Mouse (Mus musculus) heart, adult 9 months (tissue): ENCODE results near the gene Ebi3.
A peak's percentile ranks its signal among the peaks of the same experiment; 100 is the strongest.

ENCODE experiments used
- DNase-seq, 2 experiments: peaks; one replicate each; pipeline ENCODE4 v3.0.0; 2022; ENCODE audit warnings: low spot score in 2 of 2

Ebi3 gene

DNA sequence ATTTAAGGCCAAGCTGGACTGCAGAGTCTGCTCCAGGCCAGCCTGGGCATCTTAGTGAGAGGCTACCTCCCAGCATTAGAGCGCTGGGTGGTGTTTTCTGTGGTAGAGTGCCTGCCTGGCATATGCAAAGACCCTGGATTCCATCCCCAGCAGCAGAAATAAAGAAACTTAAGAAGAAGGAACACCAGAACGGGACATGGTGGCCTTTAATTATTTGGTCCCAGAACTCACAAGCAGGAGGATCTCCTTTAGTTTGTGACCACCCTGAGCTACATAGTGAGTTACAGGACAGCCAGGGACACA, 6.1 kb downstream of the Ebi3 start:
- DNase-seq: no peak

DNA sequence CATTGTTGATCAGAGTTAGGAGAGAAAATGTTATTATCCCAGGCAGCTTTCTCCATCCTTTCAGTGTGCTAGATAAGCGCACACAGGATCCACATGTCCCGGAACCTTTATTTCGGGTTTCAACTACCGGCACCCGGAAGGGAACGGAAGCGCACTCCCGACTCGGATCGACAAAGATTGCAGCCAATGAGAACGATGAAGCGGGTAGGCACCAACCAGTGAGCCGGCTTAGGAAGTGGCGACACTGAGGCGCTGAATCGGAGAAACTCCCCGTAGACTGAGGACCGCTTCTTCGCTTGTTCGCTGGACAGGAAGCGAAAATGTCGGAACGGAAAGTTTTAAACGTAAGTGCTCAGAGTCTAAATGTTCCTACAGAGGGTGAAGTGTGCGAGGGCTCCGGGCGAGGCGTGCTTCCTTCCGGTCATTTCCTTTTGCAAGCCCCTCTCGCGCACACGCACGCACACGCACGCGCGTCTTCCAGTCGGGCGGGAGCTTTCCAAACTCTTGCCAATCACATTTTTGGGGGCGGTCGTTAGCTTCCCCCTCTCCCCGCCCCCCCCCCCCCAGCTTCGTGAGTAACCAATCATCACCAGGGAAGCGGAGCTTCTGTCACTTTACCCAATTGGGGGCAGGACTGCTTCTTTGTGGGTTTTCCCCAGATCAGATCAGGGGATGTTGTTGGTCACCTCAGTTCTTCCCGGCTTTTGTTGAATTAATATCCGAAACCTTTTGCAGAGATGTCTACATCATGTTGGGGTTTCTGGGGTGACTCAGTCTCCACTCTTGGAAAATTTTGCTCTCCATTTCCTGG, 6.7 kb downstream of the Ebi3 start, which contains the start of gene Yju2:
Gene Yju2, plus strand, starts transcription at position 182 of the 811 bp plus-strand sequence.
- peak; percentile 96 for DNase-seq

DNA sequence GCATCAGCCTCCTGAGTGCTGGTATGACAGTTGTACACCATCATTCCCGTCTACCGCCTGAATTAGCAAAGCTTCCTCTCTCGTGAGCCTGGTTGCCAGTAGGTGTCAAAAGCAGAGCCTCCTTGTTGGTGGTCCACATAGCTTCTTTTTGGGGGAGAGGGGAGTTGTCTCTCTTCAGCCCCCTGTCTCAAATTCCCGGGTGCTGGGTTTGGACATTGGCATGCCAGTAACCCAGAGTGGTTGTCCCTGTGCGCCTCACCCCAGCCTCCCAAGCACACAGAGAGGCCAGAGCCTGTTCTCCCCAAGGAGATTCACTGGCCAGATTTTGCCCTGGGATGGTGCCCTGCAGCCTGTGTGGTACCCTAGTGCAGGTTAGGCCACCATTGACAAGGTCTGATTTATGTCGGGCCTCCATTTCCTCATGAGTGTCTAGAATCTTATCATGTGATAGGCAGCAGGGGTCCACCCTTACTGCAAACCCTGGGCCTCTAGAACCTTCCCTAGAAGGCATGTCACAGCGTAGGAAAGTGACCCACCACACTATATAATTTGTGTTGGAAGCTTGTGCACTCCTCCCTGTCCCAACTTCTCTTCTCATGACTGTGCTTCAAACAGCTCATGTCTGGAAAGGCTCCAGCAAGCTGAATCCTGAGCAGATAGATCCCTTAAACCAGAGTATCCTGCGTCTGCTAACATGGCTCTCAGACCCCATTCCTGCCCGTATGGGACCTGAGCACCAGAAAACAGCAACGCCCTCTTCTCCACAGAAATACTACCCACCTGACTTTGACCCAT, 7.7 kb downstream of the Ebi3 start:
- DNase-seq: no peak

DNA sequence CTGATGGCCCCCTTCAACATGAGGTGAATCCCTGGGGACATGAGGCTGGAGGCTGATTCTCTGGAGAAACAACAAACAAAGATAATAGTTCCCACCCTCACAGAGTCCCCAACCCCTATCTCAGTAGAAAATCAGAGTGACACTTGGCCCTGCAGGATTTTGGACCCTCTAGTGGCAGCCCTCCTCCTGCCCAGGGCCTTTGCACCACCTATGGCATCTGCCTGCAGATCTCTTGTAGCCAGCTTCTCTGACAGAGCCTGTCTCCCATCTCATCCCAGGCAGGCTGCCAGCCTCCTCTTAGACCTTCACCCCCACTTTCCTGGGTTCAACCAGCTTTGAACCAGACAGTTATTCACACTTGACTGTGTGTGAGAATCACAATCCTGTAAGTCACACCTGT, 8.4 kb downstream of the Ebi3 start:
- no peak for DNase-seq

DNA sequence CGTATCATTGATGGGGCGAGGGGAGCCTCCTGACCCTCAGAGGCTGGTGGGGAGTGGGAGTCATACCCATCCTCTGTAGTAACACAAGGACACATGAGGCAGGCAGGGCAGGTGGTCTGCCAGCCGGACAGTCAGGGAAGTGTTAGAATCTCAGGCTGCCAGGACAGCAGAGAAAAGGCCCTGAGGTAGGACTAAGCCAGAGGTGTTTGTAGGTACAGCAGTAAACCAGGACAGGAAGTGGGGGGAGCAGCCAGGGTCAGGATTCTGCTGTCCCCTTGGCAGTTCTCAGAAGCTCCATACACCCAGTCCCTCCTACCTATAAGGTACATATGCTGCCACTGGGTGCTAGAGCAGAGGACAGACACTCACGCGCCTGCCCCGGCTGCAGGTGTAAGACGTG, 9.2 kb downstream of the Ebi3 start:
- no peak for DNase-seq

DNA sequence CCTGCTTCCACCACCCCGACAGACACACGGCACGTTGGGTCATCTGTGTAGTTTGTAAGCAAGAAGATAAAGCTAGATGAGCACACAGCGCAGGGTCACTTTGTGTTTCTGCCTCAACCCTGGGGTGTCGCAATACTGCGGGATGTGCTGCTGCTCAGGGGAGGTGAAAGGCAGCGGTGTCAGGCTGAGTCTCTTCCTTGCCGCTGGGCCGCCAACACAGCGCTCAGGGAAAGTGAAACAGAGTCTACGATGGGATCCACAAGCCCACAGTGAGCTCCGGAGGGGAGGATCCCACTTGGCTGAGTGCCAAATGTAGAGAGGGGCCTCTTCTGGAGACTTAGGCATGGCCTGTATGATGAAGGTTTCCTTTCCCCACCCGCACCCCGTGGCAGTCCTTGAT, 10.7 kb downstream of the Ebi3 start:
- DNase-seq: no peak

DNA sequence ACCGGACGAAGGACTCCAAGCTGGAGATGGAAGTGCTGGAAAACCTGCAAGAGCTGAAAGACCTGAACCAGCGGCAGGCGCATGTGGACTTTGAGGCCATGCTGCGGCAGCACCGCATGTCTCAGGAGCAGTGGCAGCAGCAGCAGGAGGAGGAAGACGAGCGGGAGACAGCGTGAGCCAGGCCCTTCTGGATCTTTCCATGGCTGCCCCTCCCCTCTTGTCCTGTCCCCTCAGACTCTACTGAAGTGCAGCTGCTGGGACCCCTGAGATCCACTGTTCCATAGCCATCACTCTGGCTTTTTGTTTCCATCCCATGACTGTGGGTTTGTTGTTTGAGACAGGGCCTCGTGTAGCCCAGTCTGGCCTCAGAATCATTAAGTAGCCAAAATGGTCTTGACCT, 12.1 kb downstream of the Ebi3 start:
- DNase-seq: no peak

DNA sequence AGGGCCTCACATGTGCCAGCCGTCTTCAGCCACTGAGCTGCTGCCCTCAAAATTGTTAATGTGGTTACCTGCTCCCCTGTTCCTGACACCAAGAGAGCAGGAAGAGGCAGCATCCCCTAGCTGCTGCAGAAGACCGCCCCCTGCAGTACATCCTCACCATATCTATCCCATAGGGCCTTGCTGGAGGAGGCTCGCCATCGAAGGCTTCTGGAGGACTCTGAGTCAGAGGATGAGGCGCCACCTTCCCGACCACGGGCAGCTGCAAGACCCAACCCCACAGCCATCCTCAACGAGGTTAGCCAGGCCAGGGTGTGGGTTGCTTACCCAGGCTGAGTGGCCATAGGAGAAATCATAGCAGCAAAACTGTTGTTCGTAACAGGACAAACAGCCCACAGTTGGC, 12.6 kb downstream of the Ebi3 start:
- no peak for DNase-seq

DNA sequence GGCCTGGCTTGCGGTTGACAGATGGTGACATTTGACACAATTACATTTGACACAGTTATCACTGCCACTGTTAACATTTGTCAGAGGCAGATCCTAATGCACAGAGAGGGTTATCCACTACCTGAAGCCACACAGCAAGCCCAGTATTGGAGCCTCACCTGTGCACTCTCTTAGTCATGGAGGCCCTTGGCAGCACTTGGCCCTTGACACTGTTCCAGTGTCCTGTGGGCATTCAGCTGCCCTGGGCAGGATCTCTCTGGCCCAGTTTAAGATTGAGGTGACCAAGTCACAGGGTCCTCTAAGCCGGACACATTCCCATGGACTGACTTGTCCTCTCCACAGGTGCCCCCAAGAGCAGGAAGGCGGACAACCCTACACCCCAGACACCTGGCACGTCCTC, 14.7 kb downstream of the Ebi3 start:
- DNase-seq: no peak

DNA sequence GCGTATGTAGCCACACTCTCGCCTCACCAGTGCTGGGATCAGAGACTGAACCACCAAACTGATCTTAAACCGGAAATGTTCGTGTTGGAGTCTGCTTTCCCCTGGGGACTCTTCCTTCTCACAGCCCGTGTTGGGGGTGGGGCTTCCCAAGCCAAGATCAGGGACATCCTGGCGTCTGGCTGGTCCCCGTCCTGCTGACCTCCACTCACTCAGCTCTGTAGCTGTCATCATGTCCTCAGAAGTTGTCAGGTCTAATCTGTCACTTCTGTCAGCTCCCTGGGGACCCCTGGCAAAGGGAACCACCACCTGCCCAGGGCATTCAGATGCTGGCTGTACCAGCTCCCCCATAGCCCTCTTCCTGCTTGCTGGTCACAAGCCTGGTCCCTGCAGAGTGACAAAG, 15.8 kb downstream of the Ebi3 start:
- DNase-seq: peak in 1 of 2 experiments; percentile 51

DNA sequence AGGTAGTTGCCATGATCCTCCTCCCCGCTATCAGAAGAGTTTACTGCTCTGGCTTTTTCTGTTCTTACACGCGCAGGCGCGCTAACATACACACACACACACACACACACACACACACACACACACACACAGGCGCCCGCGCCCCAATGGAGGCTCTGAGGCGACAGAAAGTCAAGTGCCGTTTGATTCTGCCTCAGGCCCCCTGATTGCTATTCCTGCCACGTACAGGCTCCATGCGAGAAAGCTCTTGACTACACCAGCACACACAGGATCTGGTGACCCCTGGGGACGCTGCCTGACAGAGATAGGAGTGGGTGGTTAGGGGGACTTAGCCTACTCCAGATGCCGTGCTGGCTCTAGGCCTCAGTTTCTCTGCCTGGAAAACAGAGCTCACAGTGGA, 17.1 kb downstream of the Ebi3 start:
- DNase-seq: no peak

DNA sequence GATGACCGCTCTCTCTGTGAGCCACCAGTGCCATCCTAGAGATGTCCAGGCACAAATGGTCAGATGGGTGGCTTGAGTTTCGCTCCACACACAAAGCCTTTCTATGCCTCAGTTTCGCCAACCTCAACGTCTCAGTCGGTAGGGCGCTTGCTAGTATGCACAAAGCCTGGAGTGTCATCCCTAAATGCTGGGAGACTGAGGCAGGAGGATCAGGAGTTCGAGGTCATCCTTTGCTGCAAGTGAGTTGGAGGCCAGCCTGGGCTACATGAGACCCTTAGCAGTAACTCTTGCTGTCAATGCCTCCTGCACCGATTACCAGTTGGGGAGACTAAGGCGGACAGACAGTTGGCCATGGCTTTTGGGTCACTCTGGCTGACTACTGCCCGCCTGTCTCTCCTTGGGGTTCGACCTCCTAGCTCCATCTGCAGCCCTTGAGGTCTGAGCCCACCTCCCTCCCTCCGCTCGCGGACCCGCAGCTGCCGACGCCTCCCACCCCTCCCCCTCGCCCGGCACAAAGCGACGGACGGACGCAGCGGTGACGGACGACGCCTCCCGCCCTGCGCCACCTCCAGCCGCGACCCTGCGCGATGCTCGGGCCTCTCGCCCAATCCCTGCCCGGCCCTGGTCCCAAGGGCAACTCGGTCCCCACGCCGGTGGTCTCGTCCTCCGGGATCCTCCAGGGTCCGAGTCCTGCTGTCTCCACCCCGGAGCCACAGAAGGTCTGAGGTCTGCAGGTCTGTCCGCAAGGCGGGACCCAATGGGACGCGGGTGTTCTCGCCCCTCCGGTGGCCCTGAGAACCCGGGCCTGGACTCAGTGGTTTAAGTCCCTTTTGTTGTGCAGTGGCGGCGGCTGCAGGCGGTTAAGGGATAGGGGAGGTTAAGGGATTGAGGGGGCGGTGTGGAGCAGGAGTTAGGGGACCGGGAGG, 17.8 kb downstream of the Ebi3 start, which contains the start of gene Shd:
Gene Shd, plus strand, starts transcription at position 502 of the 926 bp plus-strand sequence.
- DNase-seq: no peak

DNA sequence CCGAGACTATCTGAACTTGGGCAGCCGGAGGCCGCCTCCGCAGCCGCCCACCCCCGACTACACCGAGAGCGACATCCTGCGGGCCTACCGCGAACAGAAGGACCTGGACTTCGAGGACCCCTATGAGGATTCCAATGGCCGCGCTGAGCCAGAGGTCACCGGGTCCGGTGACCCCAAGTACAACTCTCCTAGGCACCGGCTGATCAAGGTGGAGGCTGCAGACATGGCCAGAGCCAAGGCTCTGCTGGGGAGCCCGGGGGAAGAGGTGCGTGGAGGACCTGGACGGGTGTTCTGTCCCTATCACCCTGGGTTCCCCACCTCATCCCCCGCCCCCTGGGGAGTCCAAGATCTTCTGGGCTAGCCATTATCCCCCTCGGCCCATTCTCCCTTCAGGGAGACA, 19.0 kb downstream of the Ebi3 start:
- DNase-seq: no peak

DNA sequence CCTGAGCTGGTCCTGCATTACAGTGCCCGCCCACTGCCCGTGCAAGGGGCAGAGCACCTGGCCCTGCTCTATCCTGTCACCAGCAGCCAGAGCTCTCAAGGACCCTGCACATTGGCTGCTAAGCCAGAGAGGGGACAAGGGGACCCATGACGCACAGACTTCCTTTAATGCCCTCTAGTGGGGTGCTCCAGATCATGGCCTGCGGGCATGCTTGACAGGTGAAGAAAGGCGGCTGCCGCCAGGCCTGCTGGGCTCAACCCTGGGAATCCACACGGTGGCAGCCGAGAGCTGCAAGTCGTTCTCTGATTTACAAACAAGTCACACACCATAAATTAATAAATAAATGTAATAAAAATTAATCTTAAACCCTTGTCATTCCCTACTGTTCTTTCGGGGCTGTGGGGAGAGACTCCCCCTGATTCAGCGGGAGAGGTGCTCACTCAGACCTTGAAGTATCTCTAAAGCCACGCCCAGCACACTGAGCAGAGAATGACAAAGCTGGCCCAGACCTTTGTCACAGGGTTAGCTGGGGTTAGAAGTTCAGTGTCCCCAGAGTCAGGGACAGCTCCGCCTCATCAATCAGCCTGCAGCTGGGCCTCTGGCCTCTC, 23.9 kb downstream of the Ebi3 start:
- peak; percentile 39 to 62 for DNase-seq

DNA sequence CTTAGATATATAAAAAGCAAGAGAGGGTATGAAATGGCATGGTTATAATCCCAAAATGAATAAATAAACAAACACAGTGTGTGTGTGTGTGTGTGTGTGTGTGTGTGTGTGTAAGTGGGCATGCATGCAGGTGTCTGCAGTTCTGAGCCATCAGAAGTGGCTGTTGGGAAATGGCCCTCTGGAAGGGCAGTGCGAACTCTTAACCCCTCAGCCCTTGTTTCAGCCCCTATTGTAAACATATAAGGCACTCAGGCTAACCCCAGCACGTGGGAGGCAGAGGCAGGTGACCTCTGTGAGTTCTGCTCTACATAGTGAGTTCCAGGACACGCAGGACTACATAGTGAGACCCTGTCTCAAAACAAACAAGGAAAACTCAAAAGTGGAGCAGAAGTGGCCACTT, 24.9 kb downstream of the Ebi3 start:
- no peak for DNase-seq

DNA sequence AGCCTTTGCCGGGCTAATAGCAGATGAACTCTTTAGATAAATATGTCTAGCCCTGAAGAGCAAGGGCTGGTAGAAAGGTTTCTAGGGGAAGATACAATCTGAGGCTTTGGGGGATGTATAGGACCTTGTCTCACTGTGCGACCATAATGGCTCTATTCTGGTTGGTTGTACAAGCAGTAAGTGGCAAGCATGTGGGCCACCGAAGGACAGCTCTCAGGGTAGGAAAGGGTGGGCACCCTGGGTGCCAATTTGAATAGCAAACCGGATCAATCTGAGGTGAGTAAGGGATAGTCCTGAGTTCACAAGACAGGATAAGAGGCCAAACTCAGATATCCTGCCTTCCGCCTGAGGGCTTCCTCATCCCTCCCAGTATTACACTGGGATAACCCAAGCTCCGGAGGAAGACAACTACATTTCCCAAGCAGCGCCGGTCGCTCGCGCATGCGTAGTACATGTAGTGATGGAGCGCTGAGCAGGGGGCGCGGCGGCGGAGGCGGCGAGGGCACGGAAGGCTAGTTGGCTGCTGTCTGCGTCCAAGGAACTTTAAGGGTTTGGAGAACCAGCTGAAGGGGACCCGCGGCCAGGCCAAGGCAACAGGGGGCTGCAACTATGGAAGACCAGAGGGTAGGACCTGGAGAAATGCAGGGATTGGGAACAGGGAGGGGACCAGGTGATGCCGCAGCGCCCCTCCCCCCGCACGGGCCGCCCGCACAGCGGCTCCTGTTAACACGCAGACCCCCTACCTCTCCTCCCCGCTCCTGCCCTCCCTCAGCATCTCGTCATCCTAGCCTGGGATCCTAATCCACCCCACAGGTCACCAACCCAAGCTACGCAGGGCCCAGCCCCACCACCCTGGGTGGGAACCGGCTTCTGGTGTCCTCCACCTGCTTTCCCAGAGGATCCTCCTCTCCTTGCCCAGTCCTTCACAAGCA, 33.9 kb downstream of the Ebi3 start, which contains the start of gene Fsd1:
Gene Fsd1, plus strand, starts transcription at position 480 of the 932 bp plus-strand sequence.
- DNase-seq: no peak

DNA sequence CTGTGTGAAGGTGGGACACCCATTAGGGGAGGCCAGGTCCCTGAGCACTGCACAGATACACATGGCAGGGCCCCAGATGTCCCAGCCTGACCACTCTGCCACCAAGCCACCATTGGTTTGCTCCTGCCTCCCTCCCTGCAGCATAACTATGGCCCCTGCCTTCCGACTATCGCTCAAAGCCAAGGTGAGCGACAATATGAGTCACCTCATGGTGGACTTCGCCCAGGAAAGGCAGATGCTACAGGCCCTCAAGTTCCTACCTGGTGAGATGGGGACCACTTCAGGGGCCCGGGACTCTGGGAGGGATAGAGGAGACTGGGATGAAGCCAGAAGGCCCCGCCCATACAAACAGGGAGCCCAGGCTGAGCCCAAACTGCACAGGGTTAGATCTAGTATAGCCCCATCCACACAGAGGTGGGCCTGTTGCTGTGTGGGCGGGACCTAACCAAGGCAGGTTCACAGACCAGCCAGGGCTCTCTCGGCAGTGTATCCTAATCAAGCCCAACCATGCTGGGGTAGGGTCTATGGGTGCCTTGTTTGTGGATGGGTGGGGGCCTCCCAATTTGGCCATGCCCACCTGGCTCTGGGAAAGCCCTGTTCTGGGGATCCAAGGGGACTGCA, 37.9 kb downstream of the Ebi3 start:
- DNase-seq: no peak

DNA sequence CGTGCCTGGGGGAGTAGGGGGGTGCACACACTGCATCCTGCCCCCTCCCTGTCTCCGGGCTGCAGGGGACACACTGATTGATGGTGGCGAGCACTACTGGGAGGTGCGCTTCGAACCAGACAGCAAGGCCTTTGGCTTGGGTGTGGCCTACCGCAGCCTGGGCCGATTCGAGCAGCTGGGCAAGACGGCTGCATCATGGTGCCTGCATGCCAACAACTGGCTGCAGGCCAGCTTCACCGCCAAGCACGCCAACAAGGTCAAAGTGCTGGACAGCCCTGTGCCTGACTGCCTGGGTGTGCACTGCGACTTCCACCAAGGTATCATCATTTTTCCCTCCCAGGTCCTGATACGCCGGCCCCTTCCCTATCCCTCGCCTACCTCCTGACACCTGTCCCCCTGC, 43.6 kb downstream of the Ebi3 start:
- DNase-seq: no peak

DNA sequence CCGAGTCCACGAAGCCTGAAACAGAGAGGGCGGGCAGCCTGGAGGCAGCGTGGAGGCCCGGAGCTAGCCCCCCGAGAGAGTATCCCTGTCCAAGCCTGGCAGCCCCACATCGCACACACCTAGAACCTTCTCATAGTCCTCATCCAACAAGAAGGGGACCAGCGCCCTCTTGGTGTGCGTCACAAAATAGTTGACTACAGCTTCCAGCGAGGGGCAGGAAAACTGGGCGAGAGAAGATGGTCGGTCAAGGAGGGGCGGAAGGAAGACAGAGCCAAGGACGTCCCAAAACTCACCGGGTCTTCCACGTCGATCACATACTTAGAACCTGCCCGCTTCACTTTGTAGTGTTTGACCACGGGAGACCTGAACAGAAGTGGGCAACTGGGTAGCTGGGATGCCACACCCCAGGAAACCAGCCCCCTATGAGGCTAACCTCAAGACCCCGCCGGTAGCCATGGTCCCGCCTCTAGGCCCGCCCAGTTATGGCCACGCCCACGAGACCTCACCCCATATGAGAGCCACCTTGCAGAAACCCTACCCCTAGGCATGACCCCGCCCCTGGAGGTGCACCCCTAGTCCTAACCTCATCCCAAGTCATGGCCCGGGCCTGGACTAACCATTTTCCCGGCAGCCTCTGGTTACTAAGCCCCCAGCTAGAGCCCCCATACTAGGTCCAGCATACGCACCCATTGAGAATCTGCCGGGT, 47.5 kb downstream of the Ebi3 start:
- no peak for DNase-seq
